Mouse (Mus musculus): Measurements from ENCODE around the gene Prss53. TPM values are rescaled to one million over a fixed set of nuclear protein-coding genes. Genes with fewer than 3 reads are reported as not detected.
A peak's percentile ranks its signal among the peaks of the same experiment; 100 is the strongest.
"Not testable (repeated sequence)": the region's sequence is repeated elsewhere in the genome, so short reads cannot be mapped to it uniquely, and the experiment has no call there.

Prss53 gene
- total RNA-seq, 1 experiment from 2014 or later, result 1.2 TPM

DNA sequence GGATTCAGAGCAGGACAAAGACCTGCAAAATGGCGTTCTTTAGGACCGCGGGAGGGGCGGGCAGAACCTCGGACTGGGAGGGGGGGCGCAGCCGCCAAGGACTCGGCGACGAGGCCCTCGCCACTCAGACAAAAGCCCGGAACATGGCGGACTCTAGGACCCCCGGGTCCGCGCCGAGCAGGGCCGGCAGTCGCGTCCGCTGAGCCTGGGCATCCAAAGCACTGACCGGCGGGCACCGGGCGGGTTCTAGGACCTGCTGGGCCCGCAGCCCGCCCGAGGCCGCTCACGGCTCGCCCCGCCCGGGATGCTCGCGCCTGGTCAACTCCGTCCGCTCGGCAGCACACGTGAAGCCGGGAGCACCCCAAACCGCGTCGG, 15.2 kb downstream of the Prss53 start:
- peak; percentile 88 for DNase-seq

DNA sequence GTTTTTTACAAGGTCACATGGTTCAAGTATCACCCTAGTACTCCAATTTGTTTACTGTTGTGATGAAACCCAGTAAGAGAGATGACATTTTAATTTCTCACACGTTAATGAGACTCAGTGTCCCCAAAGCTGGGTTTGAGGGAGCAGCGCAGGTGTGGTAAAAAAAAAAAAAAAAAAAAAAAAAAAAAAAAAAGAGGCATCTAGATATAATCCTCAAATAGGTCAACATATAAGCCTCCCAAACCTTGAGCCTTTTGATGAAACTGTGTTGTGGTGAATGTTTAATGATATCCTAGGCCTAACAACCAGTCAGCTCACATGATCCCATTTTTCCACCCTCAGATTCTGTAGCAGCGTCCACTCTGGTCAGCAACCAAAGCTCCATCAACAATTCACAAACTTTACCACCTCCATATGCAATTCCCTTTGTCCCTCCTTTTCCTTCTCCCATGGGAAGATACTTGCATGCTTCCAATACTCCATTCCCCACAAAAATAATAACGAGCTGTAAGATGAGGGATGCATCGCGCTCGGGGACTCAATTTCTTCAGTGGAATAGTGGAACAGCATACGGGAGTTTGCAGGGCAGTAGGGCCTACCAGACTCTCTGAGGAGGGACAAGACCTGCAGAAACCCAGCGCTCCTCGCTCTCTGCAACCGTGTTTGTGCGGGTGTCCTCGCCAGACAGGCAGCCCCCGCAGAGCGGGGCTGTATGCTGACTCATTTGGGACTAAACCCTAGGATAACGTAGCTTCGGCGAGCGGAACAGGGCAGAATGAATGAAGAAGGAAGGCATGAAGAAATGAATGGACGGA, 15.8 kb downstream of the Prss53 start:
- DNase-seq, result no peak

DNA sequence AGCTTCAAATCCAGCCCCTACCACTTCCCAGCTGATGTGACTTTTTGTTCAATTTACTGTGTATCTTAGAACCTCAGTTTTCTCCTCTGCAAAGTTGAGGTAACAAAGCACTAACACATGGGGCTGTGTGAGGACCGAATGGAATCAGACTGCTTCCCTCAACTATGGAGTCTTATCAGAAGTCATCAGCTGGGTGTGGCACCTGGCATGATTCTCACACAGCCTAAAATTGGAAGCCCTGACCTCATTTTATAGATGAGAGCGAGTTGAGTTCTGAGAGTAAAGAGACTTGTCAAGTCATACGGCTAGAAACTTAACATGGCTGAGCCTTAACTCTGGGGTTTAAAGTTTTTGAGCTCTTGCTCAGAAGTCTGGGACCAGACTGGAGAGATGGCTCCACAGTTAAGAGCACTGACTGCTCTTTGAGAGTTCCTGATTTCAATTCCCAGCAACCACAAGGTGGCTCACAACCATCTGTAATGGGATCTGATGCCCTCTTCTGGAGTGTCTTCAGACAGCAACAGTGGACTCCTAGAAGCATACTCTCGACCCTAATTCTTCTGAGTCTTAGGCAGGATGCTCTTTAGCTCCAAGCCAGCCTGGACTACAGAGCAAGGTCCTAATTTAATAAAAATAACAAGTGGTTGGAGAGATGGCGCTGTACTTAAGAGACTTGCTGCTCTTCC, 20.5 kb downstream of the Prss53 start:
- DNase-seq, result no peak

DNA sequence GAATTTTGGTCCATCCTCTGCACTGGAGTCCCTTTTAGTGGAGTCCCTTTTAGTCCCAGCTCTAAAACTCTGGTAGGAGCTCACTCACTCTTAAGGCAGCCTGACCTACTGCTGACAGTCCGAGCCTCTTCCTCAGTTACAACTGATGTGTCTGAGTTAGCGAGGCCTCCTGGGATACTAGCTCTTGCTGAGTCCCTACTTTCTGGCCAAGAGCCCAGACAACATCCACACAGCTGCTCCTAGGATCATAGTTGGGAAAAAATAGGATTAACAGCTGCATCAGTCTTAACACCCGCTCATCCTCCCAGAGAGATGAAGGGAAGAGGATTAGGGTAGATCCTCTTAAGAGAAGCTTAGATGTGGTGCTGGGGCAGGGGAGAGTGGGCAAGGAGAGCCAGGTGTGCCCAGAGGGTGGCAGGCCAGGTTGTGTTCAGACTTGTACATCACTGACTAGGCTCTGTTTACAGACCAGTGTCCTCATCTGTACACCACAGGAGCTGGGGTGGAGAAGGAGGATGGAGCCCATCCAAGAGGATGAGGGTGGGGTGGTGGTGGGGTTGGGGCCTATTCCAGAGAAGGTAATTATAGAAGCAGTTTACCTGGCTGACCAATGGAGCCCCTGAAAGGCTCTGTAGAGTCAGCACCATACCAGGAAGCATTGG, 21.5 kb downstream of the Prss53 start:
- no peak for DNase-seq

DNA sequence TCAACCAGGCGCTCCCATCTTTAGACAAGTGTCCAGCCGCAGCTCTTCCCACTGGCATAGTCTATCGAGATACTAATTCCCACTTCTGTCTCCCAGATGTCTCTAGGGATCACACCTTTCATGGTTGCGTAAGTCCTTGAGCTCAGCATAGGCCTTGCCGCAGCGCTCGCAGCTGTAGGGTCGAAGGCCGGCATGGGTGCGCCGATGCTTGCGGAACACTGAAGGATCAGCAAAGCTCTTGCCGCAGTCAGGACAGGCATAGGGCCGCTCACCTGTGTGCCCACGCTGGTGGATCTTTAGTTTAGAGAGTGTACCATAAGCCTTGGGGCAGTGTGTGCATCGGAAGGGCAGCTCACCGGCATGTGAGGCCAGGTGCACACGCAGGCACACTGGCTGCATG, 23.1 kb downstream of the Prss53 start:
- no peak for DNase-seq

DNA sequence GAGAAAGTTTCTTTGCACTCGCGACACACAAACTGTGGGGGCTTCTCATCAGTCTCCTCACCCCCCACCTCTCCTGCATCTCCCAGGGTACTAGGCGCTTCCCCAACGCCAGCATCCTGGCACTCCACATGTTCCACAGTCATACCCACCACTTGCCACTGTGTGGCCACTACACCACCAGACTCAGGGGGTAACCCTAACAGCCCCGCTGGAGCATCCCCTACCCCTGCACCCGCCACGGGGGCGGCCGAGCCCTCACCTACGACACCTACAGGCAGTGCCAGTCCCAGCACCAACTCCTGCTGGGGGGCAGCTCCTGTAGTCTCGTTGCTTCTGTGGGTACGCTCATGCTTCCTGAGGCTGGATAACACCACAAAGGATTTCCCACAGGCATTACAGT, 24.3 kb downstream of the Prss53 start:
- DNase-seq, result no peak

DNA sequence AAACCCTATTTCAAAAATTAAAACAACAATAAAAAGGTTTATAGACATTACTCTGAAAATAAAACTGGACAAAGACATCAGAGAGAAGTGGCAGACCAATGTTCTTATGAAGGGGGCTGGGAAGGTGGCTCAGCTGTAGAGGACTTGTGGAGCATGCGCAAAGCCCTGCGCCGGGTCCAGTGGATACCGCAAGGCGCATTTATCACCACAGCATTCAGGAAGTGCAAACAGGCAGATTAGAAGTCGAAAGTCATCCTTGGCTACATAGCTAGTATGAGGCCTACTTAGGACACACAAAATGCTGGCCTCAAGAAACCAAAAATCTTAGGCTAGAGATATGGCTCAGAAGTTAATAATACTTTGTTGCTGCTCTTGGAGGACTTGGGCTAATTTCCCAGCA, 32.5 kb downstream of the Prss53 start:
- no peak for DNase-seq

DNA sequence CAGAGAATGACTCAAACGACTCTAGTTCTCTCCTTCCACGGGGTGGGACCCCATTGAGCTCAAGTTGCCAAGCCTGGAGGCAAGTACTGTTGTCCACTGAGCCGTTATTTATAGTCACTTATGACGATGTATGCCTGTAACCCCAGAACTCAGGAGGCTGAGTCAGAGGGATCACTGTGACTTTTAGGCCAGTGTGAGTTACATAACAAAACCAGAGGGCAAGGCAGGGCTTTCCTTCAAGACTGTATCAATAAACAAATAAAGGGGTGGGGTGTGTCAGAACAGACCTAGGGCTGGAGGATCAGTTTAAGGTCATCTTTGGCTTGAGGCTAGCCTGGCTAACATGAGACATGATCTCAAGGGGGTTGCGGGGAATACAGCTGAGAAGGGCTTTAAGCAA, 39.9 kb downstream of the Prss53 start:
- no peak for DNase-seq

DNA sequence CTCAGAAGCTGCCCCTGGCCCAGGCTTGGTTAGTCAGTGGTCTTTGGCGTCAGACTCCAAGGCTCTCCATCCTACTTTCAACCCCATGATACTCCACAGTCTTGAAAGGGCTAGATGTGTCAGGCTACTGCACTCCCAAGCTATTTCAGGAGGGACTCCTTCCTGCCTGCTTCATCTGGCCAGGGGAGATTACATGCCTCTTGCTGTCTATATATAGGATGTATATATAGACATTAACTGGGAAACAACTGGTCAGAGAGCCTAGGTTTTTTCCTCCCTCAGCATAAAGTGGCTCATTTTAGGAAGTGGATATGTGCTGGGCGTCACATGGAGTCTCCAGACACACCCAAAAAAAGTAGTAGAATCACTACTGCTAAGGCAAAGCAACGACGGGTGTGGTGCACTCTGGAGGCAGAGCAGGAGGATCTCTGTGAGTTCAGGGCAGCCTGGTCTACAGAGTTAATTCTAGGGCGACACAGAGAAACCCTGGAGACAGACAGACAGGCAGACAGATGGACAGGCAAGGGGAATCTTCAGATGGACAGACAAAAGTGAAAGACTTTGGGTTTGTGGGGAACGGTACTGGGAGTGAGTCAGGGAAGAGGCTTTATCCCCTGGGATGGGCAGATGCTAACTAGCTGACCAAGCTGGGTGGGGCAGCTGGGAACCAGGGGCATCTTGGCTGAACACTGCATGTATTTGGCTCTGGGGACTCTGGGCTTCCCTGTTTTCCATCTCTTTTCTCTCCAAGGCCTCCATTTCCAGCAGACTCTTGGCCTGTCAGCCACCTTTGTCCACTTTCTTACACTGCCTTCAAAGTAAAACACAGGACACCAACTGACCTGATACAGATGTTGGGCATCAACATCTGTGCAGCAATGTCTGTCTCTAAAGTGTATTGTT, 40.5 kb downstream of the Prss53 start:
- DNase-seq, result no peak

DNA sequence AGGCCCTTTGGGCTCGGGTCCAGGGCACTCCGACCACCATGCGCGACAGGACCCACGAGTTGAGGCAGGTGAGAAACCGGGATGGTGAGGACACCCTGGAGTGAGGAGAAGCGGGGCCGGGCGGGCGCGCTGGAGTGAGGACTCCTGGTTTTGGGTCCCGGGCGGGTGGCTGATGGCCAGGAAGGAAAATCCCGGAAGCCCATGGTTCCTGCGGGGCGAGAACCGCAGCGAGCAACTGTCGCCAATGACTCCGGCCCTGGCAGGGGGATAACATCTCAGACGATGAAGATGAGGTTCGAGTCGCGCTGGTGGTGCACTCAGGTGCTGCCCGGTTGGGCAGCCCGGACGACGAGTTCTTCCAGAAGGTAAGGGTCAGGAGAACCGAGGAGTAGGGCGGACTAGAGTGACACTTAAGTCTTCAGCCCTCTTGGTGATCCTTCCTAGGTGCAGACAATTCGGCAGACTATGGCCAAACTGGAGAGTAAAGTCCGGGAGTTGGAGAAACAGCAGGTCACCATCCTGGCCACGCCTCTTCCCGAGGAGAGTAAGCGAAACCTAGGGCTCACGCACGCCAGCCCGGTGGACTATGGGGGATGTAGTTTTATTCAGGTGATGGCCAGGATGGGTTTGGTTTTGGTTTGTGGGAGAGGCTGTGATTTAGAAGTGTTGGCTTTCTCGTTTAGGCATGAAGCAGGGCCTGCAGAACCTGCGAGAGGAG, 48.6 kb downstream of the Prss53 start:
- DNase-seq, result peak; percentile 81

DNA sequence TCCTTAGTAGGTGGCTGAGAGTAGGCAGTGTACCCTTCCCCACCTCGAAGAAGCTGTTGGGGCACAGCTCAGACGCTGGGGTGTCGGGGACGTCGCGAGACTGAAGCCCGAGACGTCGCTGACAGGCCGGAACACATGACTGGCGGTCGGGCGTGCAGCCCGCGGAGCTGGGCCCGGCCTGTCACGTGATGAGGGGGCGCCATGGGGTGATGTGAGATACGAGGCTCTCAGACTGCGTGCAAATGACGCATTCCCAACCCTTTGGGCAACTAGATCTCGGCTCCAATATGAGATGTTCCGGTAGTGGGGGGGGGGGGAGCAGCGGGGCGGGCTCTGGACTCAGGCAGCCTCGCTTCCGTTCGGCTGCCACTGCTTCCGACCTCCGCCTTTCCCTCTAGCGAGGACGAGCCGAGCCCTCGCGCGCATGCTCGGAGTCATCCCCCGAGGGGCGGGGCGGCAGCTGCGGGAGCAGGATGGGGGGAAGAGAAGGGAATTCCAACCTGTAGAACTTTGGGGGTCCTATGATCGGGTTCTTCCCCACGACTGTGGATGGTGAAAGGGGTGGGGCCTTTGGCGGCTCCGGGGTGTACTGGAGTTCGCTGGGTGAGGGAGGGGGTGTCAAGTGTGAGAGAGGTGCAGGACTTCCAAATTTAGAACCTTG, 49.3 kb downstream of the Prss53 start:
- peak; percentile 95 for DNase-seq

DNA sequence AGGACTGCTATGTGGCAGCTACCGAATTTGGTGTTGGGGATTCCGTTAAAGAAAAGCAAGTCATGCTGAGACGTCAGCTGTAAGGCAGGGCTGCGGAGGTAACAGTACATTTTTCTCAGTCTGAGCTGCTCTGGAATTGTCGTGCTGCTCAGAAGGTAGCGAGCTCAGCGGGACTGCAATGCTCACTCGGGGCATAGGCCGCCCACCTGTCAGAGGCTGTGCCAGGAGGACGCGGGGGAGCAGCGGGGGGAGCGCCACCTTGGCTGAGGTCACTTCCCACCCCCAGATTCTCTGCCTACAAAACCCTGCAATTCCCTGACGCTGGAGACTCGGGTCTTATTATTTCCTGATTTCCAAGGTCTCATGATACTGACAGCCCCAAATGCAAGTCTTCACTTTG, 49.9 kb downstream of the Prss53 start:
- DNase-seq, result peak; percentile 50

DNA sequence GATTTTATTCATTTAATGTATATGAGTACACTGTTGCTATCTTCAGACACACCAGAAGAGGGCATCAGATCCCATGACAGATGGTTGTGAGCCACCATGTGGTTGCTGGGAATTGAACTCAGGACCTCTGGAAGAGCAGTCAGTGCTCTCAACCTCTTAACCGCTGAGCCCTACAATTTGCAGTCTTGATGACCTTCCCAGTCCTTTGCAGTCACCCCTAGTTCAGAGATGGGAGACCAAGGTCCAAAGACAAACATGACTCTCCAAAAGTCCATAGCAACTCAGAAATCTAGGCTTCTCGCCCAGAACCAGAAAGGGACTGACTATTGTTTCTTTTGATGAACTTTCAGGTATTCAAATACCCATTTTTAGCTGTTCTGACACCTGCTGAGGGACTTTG, 50.7 kb downstream of the Prss53 start:
- DNase-seq, result not testable (repeated sequence)

DNA sequence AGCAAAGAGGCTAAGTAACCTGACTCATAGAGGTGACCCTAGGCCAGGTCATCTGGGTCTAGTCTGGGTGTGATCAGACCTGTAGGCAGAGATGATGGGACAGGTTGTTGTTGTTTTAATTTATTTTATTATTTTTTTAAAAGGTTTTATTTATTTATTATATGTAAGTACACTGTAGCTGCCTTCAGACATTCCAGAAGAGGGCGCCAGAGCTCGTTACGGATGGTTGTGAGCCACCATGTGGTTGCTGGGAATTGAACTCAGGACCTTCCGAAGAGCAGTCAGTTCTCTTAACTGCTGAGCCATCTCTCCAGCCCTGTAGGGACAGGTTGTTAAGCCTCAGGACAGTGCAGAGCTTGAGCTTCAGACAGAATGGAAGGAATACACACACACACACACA, 52.9 kb downstream of the Prss53 start:
- not testable (repeated sequence) for DNase-seq

DNA sequence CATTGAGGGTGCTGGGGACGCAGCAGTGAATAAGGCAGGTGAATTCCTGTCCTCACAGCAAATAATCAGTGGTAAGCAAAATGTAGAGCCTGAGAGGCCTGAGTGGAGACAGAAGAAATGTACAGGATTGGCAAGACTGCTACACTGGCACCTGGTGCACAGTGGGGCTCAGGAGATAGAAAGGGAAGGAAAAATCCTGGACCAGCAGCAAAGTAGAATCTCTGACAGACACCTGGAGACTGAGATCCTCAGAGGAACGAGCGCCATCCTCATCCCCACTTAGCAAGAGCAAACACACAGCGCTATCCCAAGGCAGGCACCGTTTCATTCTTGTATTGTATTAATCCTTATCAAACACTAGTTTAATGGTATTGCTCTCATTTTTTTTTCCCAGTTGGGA, 53.3 kb downstream of the Prss53 start:
- DNase-seq, result no peak

Other genes starting within 250 kb of the Prss53 start
- gene Bcl7c, start 182.0 kb downstream of the Prss53 start, total RNA-seq (2021), result 64.9 and 114 TPM in 2 replicates
- 2.5 and 2.6 TPM in 2 replicates for gene Ctf1, start 178.2 kb downstream of the Prss53 start, total RNA-seq (2021)
- gene Ctf2, start 158.8 kb downstream of the Prss53 start, total RNA-seq (2021), result not detected in 2 replicates
- gene Fbxl19, start 146.4 kb downstream of the Prss53 start, total RNA-seq (2021), result 18.3 and 18.5 TPM in 2 replicates
- gene Orai3, start 121.2 kb downstream of the Prss53 start, total RNA-seq (2021), result 31.5 and 37.2 TPM in 2 replicates
- 36.9 and 49.8 TPM in 2 replicates for gene Setd1a, start 114.3 kb downstream of the Prss53 start, total RNA-seq (2021)
- 4.4 and 6.9 TPM in 2 replicates for gene Gm49388, start 105.4 kb downstream of the Prss53 start, total RNA-seq (2021)
- 49.1 and 66.2 TPM in 2 replicates for gene Hsd3b7, start 90.4 kb downstream of the Prss53 start, total RNA-seq (2021)
- gene Stx4a, start 66.7 kb downstream of the Prss53 start, total RNA-seq (2021), result 101 and 122 TPM in 2 replicates
- gene Stx1b, start 66.4 kb downstream of the Prss53 start, total RNA-seq (2021), result 4.2 and 8.0 TPM in 2 replicates
- 41.2 and 42.2 TPM in 2 replicates for gene Zfp646, start 14.7 kb downstream of the Prss53 start, total RNA-seq (2021)
- gene Zfp668, start 14.1 kb downstream of the Prss53 start, total RNA-seq (2021), result 9.3 and 11.3 TPM in 2 replicates
- gene Gm21974, start 4.5 kb upstream of the Prss53 start, total RNA-seq (2021), result not detected in 2 replicates
- 69.5 and 76.6 TPM in 2 replicates for gene Vkorc1, start 4.6 kb upstream of the Prss53 start, total RNA-seq (2021)
- 119 and 123 TPM in 2 replicates for gene Bckdk, start 13.1 kb upstream of the Prss53 start, total RNA-seq (2021)
- 30.0 and 32.6 TPM in 2 replicates for gene Kat8, start 21.5 kb upstream of the Prss53 start, total RNA-seq (2021)
- 0.15 TPM in 1 of 2 replicates, not detected in the other for gene Prss8, start 39.1 kb upstream of the Prss53 start, total RNA-seq (2021)
- 4.4 and 9.7 TPM in 2 replicates for gene Prss36, start 55.8 kb upstream of the Prss53 start, total RNA-seq (2021)
- gene Fus, start 76.5 kb upstream of the Prss53 start, total RNA-seq (2021), result 189 and 309 TPM in 2 replicates
- gene Pycard, start 102.9 kb upstream of the Prss53 start, total RNA-seq (2021), result 2.8 and 5.5 TPM in 2 replicates
- gene Trim72, start 113.0 kb upstream of the Prss53 start, total RNA-seq (2021), result 0.24 TPM in 1 of 2 replicates, not detected in the other
- gene Itgam, start 171.7 kb upstream of the Prss53 start, total RNA-seq (2021), result 2.5 and 2.9 TPM in 2 replicates
- not detected in 2 replicates for gene Gm49368, start 171.7 kb upstream of the Prss53 start, total RNA-seq (2021)
- 0.71 and 0.97 TPM in 2 replicates for gene Itgax, start 238.6 kb upstream of the Prss53 start, total RNA-seq (2021)

All from adrenal gland, postnatal 25 days (tissue).